Comparison of ENCODE assay signal across 14 mouse cellular contexts in genomic region chr11:25269936-25270540, GRCm38 (mm10).
DNase-seq lines count a peak whose midpoint lies in the region; ATAC-seq lines count a peak whose summit lies in the region.
"Had no signal": no experiment of that assay in that cellular context is flagged by ENCODE, and none has a peak within 500 bp of the region (broad histone marks: within the 10 kb centered on the region; RNA-seq: fewer than 3 reads in every experiment).

No protein-coding gene starts in this region.

- no peak overlapping the region for H3K9ac ChIP-seq in forebrain, embryonic 13.5 days
- H3K9ac ChIP-seq in hindbrain, embryonic 15.5 days: no peak overlapping the region
- H3K9ac ChIP-seq in neural tube, embryonic 13.5 days: 0 out of 2 replicates have a peak overlapping the region, but pooled peaks have one; percentile 8
- H3K9ac ChIP-seq: heart, embryonic 15.5 days; liver, embryonic 13.5 days had no signal

- no peaks in the 10 kb centered on the region for H3K9me3 ChIP-seq in forebrain, embryonic 13.5 days (replicated peaks)
- H3K9me3 ChIP-seq in hindbrain, embryonic 15.5 days: no peaks in the 10 kb centered on the region
- 0 out of 2 replicates have a peak, but pooled peaks cover 4% of the 10 kb centered on the region for H3K9me3 ChIP-seq in neural tube, embryonic 13.5 days
- H3K9me3 ChIP-seq: heart, embryonic 15.5 days; liver, embryonic 13.5 days had no signal

- ATAC-seq in forebrain, embryonic 13.5 days: peak; percentile 62; the same call in 1 of the 2 replicates
- 0 out of 2 replicates have a peak, but pooled peaks have one; percentile 42 for ATAC-seq in hindbrain, embryonic 15.5 days (ENCODE audit: low FRiP score, low read depth)
- ATAC-seq in neural tube, embryonic 13.5 days (ENCODE audit: low read depth): peak; percentile 56; the same call in 1 of the 2 replicates
- ATAC-seq: inflammation-experienced regulatory T-cells, adult 6 months had no signal

- peak overlapping the region; percentile 33; the same call in 1 of the 2 replicates for H3K4me2 ChIP-seq in forebrain, embryonic 13.5 days
- H3K4me2 ChIP-seq in hindbrain, embryonic 15.5 days: 0 out of 2 replicates have a peak overlapping the region, but pooled peaks have one; percentile 4
- peak overlapping the region; percentile 26; the same call in 1 of the 2 replicates for H3K4me2 ChIP-seq in neural tube, embryonic 13.5 days
- H3K4me2 ChIP-seq: heart, embryonic 15.5 days; liver, embryonic 13.5 days had no signal

- peak; percentile 20 for DNase-seq in embryo, embryonic 11 days
- DNase-seq in lung, postnatal 10 days: no peak
- DNase-seq in lung, adult 18-20 months: no peak
- no peak for DNase-seq in adrenal gland, adult 8-10 months
- DNase-seq in cerebellum, postnatal 36 days: no peak
- DNase-seq: cerebellum, postnatal 14 days; liver, embryonic 13.5 days; lung, postnatal 4 days; thymus, postnatal 4 days had no signal

- no peaks in the 10 kb centered on the region for H3K27me3 ChIP-seq in forebrain, embryonic 13.5 days
- H3K27me3 ChIP-seq in hindbrain, embryonic 15.5 days: no peaks in the 10 kb centered on the region
- H3K27me3 ChIP-seq in neural tube, embryonic 13.5 days: no peaks in the 10 kb centered on the region
- H3K27me3 ChIP-seq: heart, embryonic 15.5 days; liver, embryonic 13.5 days had no signal

- peaks cover 12% of the 10 kb centered on the region for H3K4me1 ChIP-seq in forebrain, embryonic 13.5 days
- H3K4me1 ChIP-seq in hindbrain, embryonic 15.5 days (replicated peaks): 0 out of 2 replicates have a peak, but pooled peaks cover 7% of the 10 kb centered on the region
- H3K4me1 ChIP-seq in neural tube, embryonic 13.5 days (replicated peaks): peaks cover 9% of the 10 kb centered on the region
- H3K4me1 ChIP-seq: heart, embryonic 15.5 days; liver, embryonic 13.5 days had no signal

- no peak overlapping the region for H3K27ac ChIP-seq in forebrain, embryonic 13.5 days
- H3K27ac ChIP-seq in hindbrain, embryonic 15.5 days (replicated peaks): no peak overlapping the region
- H3K27ac ChIP-seq in neural tube, embryonic 13.5 days (replicated peaks): 0 out of 2 replicates have a peak overlapping the region, but pooled peaks have one; percentile 13
- H3K27ac ChIP-seq: heart, embryonic 15.5 days; liver, embryonic 13.5 days had no signal

- H3K4me3 ChIP-seq in forebrain, embryonic 13.5 days: no peak overlapping the region
- no peak overlapping the region for H3K4me3 ChIP-seq in hindbrain, embryonic 15.5 days
- H3K4me3 ChIP-seq in neural tube, embryonic 13.5 days: no peak overlapping the region
- H3K4me3 ChIP-seq: heart, embryonic 15.5 days; liver, embryonic 13.5 days had no signal

- 8% methylated on average over 7 of the region's 7 CpGs for WGBS in forebrain, embryonic 13.5 days
- 14% methylated on average over 7 of the region's 7 CpGs for WGBS in hindbrain, embryonic 15.5 days
- 7% methylated on average over 7 of the region's 7 CpGs for WGBS in neural tube, embryonic 13.5 days

- no peaks in the 10 kb centered on the region for H3K36me3 ChIP-seq in forebrain, embryonic 13.5 days (ENCODE audit: poor library complexity, severe bottlenecking)
- no peaks in the 10 kb centered on the region for H3K36me3 ChIP-seq in hindbrain, embryonic 15.5 days
- no peaks in the 10 kb centered on the region for H3K36me3 ChIP-seq in neural tube, embryonic 13.5 days
- H3K36me3 ChIP-seq: heart, embryonic 15.5 days; liver, embryonic 13.5 days had no signal
